Mouse (Mus musculus): Measurements from ENCODE around the gene Espnl. TPM values are rescaled to one million over a fixed set of nuclear protein-coding genes. Genes with fewer than 3 reads are reported as not detected.

The Espnl gene
- polyA plus RNA-seq, 1 experiment from 2014 or later, result 0.04 TPM

- whole genome bisulfite sequencing, result 84% methylated on average over 13 of the region's 13 CpGs
- Histone ChIP-seq H3K4me2 (peak overlapping the region; percentile 76), H3K4me3 (replicated peaks) (peak overlapping the region; percentile 84), H3K4me1 (peaks cover 7% of the 10 kb centered on the region), H3K27me3 (no peaks in the 10 kb centered on the region), H3K9me3 (no peaks in the 10 kb centered on the region), H3K9ac (peak overlapping the region; percentile 78), H3K36me3 (replicated peaks) (peaks cover 5% of the 10 kb centered on the region; the same call in 1 of the 2 replicates), H3K27ac (no peak overlapping the region)
- no peak for ATAC-seq (ENCODE audit: low FRiP score)
These were observed 22.7 kb upstream of the Espnl start for GRCm38 (mm10) chr1:91299026-91299706.

- no peak overlapping the region for H3K4me3 ChIP-seq (replicated peaks)
- H3K36me3 ChIP-seq (replicated peaks), result peaks cover 7% of the 10 kb centered on the region; the same call in 1 of the 2 replicates
- no peak overlapping the region for H3K9ac ChIP-seq
- no peak for ATAC-seq (ENCODE audit: low FRiP score)
- H3K4me1 ChIP-seq, result peaks cover 7% of the 10 kb centered on the region
- H3K27ac ChIP-seq, result no peak overlapping the region
- H3K4me2 ChIP-seq, result no peak overlapping the region
- H3K27me3 ChIP-seq, result no peaks in the 10 kb centered on the region
- WGBS, result 90% methylated on average over 5 of the region's 5 CpGs
- no peaks in the 10 kb centered on the region for H3K9me3 ChIP-seq
These were observed 22.0 kb upstream of the Espnl start for GRCm38 (mm10) chr1:91299707-91300426.

- H3K27ac ChIP-seq, result no peak overlapping the region
- no peak overlapping the region for H3K4me3 ChIP-seq (replicated peaks)
- H3K4me2 ChIP-seq, result no peak overlapping the region
- no peak overlapping the region for H3K9ac ChIP-seq
- H3K4me1 ChIP-seq, result peaks cover 7% of the 10 kb centered on the region
- no peak for ATAC-seq (ENCODE audit: low FRiP score)
- H3K36me3 ChIP-seq (replicated peaks), result peaks cover 22% of the 10 kb centered on the region
- no peaks in the 10 kb centered on the region for H3K9me3 ChIP-seq
- no peaks in the 10 kb centered on the region for H3K27me3 ChIP-seq
- 91% methylated on average over 3 of the region's 3 CpGs for WGBS
These were observed 20.5 kb upstream of the Espnl start for GRCm38 (mm10) chr1:91301206-91301920.

GRCm38 (mm10) chr1:91302021-91302420, 19.9 kb upstream of the Espnl start:
- Histone ChIP-seq H3K27me3 (no peaks in the 10 kb centered on the region), H3K4me2 (no peak overlapping the region), H3K27ac (no peak overlapping the region), H3K36me3 (replicated peaks) (peaks cover 23% of the 10 kb centered on the region), H3K9me3 (no peaks in the 10 kb centered on the region), H3K9ac (no peak overlapping the region), H3K4me3 (replicated peaks) (no peak overlapping the region), H3K4me1 (peaks cover 7% of the 10 kb centered on the region)
- WGBS, result 91% methylated on average over 3 of the region's 3 CpGs
- ATAC-seq (ENCODE audit: low FRiP score), result no peak

GRCm38 (mm10) chr1:91304621-91305020, 17.3 kb upstream of the Espnl start:
- Histone ChIP-seq H3K9me3 (no peaks in the 10 kb centered on the region), H3K4me3 (replicated peaks) (no peak overlapping the region), H3K27ac (no peak overlapping the region), H3K4me1 (no peaks in the 10 kb centered on the region), H3K27me3 (no peaks in the 10 kb centered on the region), H3K36me3 (replicated peaks) (peaks cover 45% of the 10 kb centered on the region), H3K4me2 (no peak overlapping the region), H3K9ac (no peak overlapping the region)
- 90% methylated on average over 4 of the region's 4 CpGs for WGBS
- ATAC-seq (ENCODE audit: low FRiP score), result no peak

GRCm38 (mm10) chr1:91309366-91310085, 12.3 kb upstream of the Espnl start:
- H3K9me3 ChIP-seq, result no peaks in the 10 kb centered on the region
- no peaks in the 10 kb centered on the region for H3K27me3 ChIP-seq
- no peak for ATAC-seq (ENCODE audit: low FRiP score)
- no peak overlapping the region for H3K4me2 ChIP-seq
- WGBS, result 94% methylated on average over 13 of the region's 13 CpGs
- peaks cover 57% of the 10 kb centered on the region for H3K36me3 ChIP-seq (replicated peaks)
- no peak overlapping the region for H3K4me3 ChIP-seq (replicated peaks)
- H3K9ac ChIP-seq, result no peak overlapping the region
- peaks cover 12% of the 10 kb centered on the region for H3K4me1 ChIP-seq
- no peak overlapping the region for H3K27ac ChIP-seq

GRCm38 (mm10) chr1:91312273-91312672, 9.6 kb upstream of the Espnl start:
- Histone ChIP-seq H3K9ac (no peak overlapping the region), H3K36me3 (replicated peaks) (peaks cover 36% of the 10 kb centered on the region), H3K4me2 (no peak overlapping the region), H3K9me3 (no peaks in the 10 kb centered on the region), H3K4me3 (replicated peaks) (no peak overlapping the region), H3K27ac (no peak overlapping the region), H3K27me3 (no peaks in the 10 kb centered on the region), H3K4me1 (peaks cover 12% of the 10 kb centered on the region)
- no peak for ATAC-seq (ENCODE audit: low FRiP score)
- WGBS, result 89% methylated on average over 4 of the region's 4 CpGs

GRCm38 (mm10) chr1:91313251-91313650, 8.6 kb upstream of the Espnl start:
- Histone ChIP-seq H3K4me2 (no peak overlapping the region), H3K9ac (no peak overlapping the region), H3K27me3 (no peaks in the 10 kb centered on the region), H3K4me1 (peaks cover 12% of the 10 kb centered on the region), H3K9me3 (no peaks in the 10 kb centered on the region), H3K36me3 (replicated peaks) (peaks cover 30% of the 10 kb centered on the region), H3K27ac (peak overlapping the region; percentile 63), H3K4me3 (replicated peaks) (no peak overlapping the region)
- no peak for ATAC-seq (ENCODE audit: low FRiP score)
- WGBS, result 39% methylated on average over 5 of the region's 5 CpGs

- ATAC-seq (ENCODE audit: low FRiP score), result no peak
- H3K36me3 ChIP-seq (replicated peaks), result no peaks in the 10 kb centered on the region
- 87% methylated on average over 6 of the region's 6 CpGs for WGBS
- H3K9ac ChIP-seq, result no peak overlapping the region
- no peak overlapping the region for H3K4me3 ChIP-seq (replicated peaks)
- no peaks in the 10 kb centered on the region for H3K27me3 ChIP-seq
- no peaks in the 10 kb centered on the region for H3K9me3 ChIP-seq
- peaks cover 12% of the 10 kb centered on the region for H3K4me1 ChIP-seq
- no peak overlapping the region for H3K4me2 ChIP-seq
- no peak overlapping the region for H3K27ac ChIP-seq
These were observed 4.2 kb upstream of the Espnl start for GRCm38 (mm10) chr1:91317656-91318055.

GRCm38 (mm10) chr1:91324646-91325045, 2.8 kb downstream of the Espnl start:
- no peak overlapping the region for H3K27ac ChIP-seq
- ATAC-seq (ENCODE audit: low FRiP score), result no peak
- 80% methylated on average over 2 of the region's 2 CpGs for WGBS

GRCm38 (mm10) chr1:91325488-91326042, 3.7 kb downstream of the Espnl start:
- no peaks in the 10 kb centered on the region; the same call in 1 of the 2 replicates for H3K27me3 ChIP-seq
- no peak overlapping the region for H3K4me2 ChIP-seq
- no peak overlapping the region for H3K4me3 ChIP-seq (replicated peaks)
- ATAC-seq (ENCODE audit: low FRiP score), result no peak
- H3K27ac ChIP-seq, result no peak overlapping the region
- H3K4me1 ChIP-seq, result no peaks in the 10 kb centered on the region
- H3K9ac ChIP-seq, result no peak overlapping the region
- 78% methylated on average over 4 of the region's 4 CpGs for WGBS
- no peaks in the 10 kb centered on the region for H3K9me3 ChIP-seq
- H3K36me3 ChIP-seq (replicated peaks), result no peaks in the 10 kb centered on the region

More at GRCm38 (mm10) chr1:91324646-91325045, 2.8 kb downstream of the Espnl start:
- H3K9ac ChIP-seq, result no peak overlapping the region
- no peak overlapping the region for H3K4me2 ChIP-seq
- H3K4me3 ChIP-seq (replicated peaks), result no peak overlapping the region
- H3K4me1 ChIP-seq, result no peaks in the 10 kb centered on the region
- no peaks in the 10 kb centered on the region for H3K9me3 ChIP-seq
- H3K27me3 ChIP-seq, result no peaks in the 10 kb centered on the region; the same call in 1 of the 2 replicates
- no peaks in the 10 kb centered on the region for H3K36me3 ChIP-seq (replicated peaks)

GRCm38 (mm10) chr1:91332102-91332501, 10.2 kb downstream of the Espnl start:
- 55% methylated on average over 4 of the region's 4 CpGs for WGBS
- Histone ChIP-seq H3K4me2 (no peak overlapping the region), H3K9ac (no peak overlapping the region), H3K4me1 (no peaks in the 10 kb centered on the region), H3K9me3 (no peaks in the 10 kb centered on the region), H3K27me3 (no peaks in the 10 kb centered on the region), H3K36me3 (replicated peaks) (no peaks in the 10 kb centered on the region), H3K27ac (no peak overlapping the region), H3K4me3 (replicated peaks) (no peak overlapping the region)
- ATAC-seq (ENCODE audit: low FRiP score), result no peak

Measured in forebrain, embryonic 12.5 days (tissue).